Mouse (Mus musculus) urinary bladder, adult 18-20 months (tissue): Measurements from ENCODE around the gene Gm12830.

ENCODE experiments used
- DNase-seq, 2 experiments: peaks; one replicate each; pipeline ENCODE4 v3.0.0; 2022; ENCODE audit warnings: low spot score in 2 of 2, mixed read lengths in 2 of 2

Gm12830 gene

GRCm38 (mm10) chr4:114844600-114844999, 23.1 kb downstream of the Gm12830 start:
- DNase-seq = no peak

- DNase-seq = no peak
Observed at GRCm38 (mm10) chr4:114845622-114846021, 24.1 kb downstream of the Gm12830 start.

DNA sequence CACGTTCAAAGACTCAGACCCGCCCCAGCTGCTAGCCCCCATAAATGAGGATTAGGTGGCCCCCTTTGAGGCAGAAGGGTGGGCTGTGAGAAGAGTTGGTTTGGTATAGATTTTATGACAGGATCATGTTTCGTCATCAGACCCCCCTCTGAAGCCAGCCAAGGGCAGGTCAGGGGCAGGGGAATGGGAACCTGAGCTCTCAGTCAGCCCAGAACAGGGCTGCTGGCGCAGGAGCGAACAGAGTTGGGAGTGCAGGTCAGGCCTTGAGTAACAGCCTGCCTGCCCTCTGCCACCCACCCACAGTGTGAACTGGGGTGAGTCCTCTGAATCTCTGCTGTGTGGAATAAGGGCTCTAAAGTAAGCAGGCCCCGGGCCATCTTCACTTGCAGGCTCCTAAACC, 25.2 kb downstream of the Gm12830 start:
- no peak for DNase-seq

GRCm38 (mm10) chr4:114853968-114854367, 32.4 kb downstream of the Gm12830 start:
- DNase-seq = no peak

DNA sequence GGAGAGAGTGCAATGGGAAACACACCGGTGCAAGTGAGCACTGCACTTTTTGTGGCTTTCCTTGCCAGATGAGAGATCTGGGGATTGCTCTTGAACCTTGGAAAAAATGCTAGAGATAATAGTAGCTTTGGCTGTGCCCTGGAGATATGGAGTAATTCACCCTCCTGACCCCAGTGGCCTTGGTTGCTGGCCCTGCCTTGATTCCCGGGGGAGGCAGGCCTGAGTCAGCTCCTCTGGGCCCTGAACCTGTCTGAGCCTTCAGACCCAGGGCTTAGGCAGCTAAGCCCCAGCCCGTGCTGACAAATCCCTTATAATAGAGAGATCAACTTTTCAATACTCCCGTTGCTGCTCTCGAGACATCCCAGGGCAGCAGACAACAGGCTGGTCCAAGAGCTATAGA, 36.9 kb downstream of the Gm12830 start:
- no peak for DNase-seq

GRCm38 (mm10) chr4:114863166-114863565, 41.6 kb downstream of the Gm12830 start:
- no peak for DNase-seq

- peak; percentile 37 to 64 for DNase-seq
Observed at GRCm38 (mm10) chr4:114869765-114870490, 48.4 kb downstream of the Gm12830 start.

DNA sequence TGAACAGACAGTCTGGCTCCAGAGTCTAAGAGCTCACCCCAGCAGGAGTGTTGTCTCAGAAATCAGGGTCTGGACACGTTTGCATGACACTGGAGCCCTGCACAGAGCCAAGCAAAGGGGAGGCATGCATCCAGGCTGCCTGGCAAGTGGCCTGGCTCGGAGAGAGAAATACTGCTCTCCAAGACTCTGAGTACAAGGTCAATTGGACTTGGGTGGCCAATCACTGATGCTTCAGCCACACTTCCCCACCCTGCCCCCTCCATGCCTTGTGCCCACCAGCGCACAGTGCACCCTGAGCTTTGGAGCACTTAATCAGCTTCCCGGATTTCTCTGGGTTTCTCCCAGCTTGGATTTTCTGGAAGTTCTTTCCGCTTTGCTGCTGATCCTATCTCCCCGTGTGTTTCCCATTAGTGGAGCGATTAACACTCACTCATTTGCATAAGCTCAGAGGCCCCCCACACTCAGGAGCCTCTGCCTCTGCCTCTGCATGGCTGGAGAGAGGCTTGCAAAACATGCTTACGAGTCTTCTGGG, 55.0 kb downstream of the Gm12830 start:
- DNase-seq = no peak

- DNase-seq = no peak
Observed at GRCm38 (mm10) chr4:114882232-114882631, 60.7 kb downstream of the Gm12830 start.

DNA sequence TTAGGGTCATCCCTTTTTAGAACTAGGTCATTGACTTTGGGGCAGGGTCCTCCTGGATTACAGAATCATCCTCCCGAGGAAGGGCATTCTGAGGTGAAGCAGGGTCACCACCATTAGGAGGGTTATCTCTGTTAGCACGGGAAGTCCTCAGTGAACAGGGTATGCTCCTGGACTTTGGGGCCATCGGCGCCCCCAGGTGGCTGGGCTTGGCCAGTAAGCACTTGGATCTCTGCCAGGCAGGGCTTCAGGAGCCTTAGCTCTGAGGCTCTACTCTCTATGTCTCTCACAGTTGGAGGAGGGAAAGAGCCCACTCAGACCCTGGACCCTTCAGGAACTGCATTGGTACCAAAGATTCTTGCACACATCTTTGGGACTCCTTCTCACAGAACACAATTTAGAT, 76.3 kb downstream of the Gm12830 start:
- peak in 1 of 2 experiments; percentile 35 for DNase-seq

DNA sequence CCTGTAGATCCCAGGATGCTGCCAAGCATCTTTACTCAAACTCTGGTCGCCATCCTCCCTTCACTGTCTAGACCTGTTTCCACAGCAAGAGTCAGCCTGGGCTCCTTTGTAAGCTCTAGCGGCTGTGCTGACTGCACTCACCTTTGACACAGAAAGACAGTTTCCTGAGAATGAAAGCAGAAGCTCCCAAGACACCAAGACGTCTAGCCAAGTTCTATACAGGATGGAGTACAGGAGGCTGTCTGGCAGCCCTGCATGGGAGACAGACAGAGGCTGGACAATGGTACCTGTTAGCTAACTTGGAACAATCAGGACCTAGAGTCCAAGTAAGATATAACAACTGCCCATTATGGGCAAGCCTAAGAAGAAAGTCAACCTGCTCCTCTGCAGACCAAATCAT, 78.4 kb downstream of the Gm12830 start:
- no peak for DNase-seq

DNA sequence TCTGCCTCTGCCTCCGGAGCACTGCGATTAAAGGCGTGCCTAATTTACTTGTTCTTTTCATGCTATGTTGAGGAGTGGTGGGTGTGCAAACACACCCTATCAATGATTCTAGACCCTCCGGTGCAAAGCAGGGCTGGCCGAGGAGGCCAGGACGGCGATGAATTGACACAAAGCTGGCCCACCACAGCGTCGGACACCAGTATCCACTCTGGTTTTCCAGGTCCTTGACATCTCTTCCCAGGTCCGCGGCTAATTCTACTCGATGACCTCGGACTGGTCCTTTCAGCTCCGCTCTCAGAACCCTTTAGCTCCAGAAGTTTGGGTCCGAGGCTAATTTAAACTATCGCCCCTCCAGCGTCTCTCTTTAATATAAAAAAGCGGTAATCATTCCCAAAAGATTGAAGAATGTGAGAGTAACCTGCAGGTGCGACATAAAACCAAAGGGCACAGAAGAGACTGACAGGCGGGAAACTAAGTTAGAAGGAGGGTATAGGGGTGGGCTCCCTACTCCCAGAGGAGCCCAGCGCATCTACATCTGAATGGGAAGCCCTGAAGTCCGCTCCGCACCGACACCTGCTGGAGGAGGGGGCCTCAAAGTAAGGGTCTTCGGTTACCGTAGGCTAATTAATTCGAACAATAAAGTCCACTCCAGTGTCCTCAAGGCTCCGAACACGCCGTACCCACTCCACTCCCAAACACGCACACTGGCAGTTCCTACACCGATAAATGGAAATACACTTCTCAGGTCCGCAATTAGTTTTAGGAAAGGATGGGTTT, 79.5 kb downstream of the Gm12830 start:
- no peak for DNase-seq

GRCm38 (mm10) chr4:114901643-114902351, 80.3 kb downstream of the Gm12830 start:
- peak in 1 of 2 experiments; percentile 33 for DNase-seq

DNA sequence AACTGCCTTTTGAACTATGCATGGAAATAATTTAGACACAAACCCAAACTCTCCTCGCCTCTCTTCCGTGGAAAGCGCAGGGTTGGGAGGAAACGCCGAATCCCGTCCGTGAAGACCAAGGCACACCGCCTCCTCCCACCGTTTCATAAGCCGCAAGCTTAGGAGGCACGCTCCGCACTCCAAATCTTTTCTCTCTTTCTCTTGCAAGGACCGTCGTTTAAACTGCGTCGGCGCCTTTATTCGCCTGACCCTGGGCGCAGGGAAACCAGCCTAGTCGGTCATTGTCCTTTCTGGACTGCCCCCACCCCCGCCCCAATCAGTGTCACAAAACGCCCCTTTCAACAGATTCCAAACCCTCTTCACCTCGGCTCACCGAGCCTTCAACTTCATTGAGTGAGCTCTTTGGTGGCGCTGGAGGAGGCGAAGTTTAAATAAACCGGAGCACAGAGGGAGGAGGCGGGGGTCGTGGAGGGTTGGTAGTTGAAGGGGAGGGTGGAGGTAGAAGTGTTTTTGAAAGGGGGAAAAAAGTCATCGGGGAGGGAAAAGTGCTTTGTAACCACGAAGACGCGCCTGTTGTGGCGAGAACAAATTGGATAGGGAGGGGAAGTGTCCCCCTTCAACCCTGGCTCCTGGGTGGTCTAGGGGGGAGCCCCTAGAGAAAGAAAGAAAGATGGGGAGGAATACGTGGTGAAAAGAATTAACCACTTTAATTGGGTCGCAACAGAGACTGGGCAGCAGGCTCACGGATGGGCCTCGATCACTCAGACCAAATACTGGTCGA, 81.3 kb downstream of the Gm12830 start:
- no peak for DNase-seq

- DNase-seq = no peak
Observed at GRCm38 (mm10) chr4:114903422-114903782, 81.9 kb downstream of the Gm12830 start.

DNA sequence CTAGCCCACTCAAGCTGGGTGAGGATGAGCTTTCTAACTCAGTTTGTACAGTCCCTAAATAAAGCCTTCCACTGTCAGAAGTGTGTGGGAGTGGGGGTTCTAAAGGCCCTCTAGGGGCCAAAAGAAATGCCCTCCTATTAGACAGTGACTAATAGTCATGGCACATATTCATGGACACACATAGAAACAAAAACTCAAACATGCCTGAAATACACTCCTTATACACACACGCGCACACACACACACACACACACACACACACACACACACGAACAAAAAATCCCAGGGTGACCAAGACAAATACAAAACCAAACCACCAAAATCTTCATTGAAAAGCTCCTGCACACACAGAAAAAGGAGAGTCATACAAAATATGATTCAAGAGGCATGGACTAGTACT, 84.0 kb downstream of the Gm12830 start:
- no peak for DNase-seq
